Mouse (Mus musculus): ENCODE data around the gene Dcdc2b. TPM values are rescaled to one million over a fixed set of nuclear protein-coding genes. Genes with fewer than 3 reads are reported as not detected.
A peak's percentile ranks its signal among the peaks of the same experiment; 100 is the strongest.

The Dcdc2b gene
- polyA plus RNA-seq, 1 experiment, result 13.7 TPM

DNA sequence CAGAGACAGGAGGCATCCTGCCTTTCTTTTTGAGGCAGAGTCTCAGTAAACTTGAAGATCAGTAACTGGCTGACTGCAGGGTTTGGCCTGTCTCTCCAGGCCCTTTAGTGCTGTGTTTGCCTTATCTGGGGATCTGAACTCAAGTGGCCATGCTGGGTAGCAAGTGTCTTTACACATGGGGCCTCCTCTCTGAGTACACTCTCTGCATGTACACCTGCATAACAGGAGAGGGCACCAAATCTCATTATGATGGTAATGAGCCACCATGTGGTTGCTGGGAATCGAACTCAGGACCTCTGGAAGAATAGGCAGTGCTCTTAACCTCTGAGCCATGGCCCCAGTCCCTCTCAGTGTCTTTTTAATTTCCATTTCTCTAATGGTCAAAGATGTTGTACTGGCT, 31.8 kb downstream of the Dcdc2b start:
- no peak for DNase-seq (ENCODE audit: extremely low spot score in 1 of 2, low spot score in 1 of 2)

DNA sequence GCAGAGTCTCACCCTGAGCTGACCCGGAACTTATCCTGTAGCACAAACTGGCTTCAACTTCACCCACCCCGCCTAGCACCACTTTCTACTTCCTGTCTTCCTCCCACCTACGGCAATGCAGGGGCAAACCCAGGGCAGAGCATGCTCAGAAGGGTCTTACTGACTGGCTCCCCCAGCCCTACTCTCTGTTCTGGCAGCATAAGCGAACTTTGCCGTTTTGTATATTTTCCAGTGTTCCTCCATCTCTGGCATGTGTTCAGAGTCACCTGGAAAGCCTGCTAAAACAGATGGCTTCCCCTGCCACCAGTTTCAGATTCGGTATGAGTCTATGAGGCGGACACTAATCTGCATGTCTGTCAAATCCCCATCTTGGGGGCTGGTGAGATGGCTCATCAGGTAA, 33.7 kb downstream of the Dcdc2b start:
- no peak for DNase-seq (ENCODE audit: extremely low spot score in 1 of 2, low spot score in 1 of 2)

DNA sequence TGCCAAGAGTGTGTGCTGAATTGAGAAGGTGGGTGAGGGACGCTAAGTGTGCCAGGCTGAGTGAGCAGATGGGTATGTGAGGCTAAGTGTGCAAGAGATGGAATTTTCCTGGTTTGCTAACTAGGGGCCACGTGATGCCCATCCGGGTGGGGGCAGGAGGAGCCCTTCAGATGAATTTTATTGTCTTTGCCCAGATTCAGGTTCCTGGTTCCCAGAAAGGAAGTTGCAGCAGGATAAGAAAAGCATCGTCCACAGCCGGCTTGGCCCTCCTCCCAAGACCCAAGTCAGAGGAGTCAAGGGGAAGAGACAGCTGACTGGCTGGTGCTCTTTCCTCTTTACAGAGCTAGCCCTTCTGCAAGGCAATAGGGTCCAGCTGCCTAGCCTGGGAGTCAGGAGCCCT, 35.6 kb downstream of the Dcdc2b start, which contains the start of gene Fam167b:
Fam167b (minus strand) TSS at position 84 of the 400 bp plus-strand sequence.
- no peak for DNase-seq (ENCODE audit: extremely low spot score in 1 of 2, low spot score in 1 of 2)

DNA sequence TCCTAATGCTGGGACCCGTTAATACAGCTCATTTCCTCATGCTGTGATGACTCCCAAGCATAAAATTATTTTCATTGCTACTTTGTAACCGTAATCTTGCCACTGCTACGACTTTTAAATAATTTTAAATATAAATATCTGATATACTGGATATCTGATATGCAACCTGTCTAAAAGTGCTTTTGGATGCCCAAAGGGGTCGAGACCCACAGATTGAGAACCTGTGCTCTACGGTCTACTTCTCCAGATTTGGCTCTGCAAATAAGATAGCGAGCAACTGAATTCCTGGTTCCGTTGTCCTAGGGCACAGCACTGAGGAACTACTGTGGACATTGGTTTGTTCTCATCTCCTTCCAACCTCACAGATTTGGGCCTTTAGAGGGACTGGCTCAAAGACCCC, 36.4 kb downstream of the Dcdc2b start:
- no peak for DNase-seq (ENCODE audit: extremely low spot score in 1 of 2, low spot score in 1 of 2)

DNA sequence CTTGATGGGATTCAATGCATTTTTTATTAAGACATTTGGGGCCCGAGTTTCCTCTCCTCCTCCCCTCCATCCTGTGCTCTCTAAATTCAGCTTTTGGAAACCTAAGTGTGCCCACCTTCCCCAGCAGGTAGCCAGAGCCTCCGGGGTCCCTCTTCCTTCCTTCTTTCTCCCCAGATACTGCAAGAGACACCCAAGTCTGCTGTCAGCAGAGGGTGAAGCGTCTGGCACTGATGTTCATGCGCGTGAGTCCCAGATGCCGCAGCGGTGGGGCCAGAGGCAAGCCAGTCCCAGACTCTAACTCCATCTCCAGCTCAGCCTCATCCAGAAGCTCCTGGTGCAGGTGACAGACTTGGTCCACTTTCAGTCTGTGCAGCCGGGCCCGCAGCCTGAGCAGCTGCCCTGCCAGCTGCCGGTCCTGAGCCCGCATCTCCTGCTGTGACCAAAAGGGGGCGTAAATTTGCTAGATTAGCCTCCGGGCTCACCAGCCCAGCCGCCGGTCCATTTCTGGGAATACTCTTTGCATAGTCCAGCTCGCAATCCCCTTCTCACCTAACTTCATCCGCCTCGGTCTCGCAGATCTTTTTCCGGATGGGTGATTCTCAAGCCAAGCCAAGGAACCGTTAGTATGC, 37.1 kb downstream of the Dcdc2b start:
- peak in 1 of 2 experiments; percentile 67 for DNase-seq (ENCODE audit: extremely low spot score in 1 of 2, low spot score in 1 of 2)

DNA sequence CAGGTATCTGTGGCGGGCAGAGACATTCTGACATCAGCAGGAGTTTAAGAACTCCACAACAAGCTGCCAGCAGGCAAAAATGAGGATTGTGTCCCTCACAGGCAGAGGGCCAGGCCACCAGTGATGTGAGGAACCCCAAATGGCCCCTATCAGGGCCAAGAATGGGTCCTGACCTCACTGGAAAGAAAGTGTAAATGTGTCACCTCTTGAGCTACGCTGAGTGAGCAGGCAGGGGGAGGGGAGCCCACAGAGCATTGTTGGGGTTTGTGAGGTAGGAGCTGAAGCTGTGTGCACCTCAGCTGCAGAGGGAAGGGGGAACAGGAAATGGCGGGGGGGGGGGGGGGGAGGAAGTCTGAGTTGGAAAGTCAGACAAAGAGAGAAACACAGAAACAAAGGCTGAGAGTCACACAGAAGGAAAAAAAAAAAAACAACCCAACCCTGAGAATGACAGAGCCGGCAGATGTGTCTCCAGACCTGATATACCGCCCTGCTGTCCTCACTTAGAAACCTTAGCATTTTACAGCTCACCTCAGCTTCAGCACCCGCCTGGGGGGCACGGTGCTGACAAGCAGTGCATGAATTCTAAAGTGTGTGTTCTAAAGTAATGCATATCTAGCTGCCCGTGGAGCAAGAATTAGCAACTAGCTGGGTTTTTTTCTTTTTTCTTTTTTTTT, 38.7 kb downstream of the Dcdc2b start:
- DNase-seq (ENCODE audit: extremely low spot score in 1 of 2, low spot score in 1 of 2), result no peak

DNA sequence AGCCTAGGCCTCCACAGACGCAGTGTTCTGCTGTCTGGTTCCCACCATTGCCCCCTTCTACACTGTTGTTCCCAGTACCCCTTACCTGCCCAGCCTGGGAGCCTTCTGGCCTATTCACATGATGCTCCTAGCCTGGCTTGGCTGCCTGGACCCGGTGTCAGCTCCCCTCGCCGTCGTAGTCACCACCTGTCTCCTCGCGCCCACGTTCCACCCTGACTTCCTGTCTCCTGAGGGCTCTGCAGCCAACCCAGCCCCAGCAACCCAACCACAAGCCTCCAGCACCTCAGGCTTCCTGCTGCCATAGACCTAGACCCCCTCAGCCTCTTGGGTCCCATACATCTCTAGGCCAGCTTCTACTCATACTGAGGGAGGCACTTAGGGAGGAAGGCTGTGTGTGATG, 40.6 kb downstream of the Dcdc2b start, which contains the start of gene Lck:
Lck (minus strand) TSS at position 212 of the 400 bp plus-strand sequence.
- DNase-seq (ENCODE audit: extremely low spot score in 1 of 2, low spot score in 1 of 2), result no peak

DNA sequence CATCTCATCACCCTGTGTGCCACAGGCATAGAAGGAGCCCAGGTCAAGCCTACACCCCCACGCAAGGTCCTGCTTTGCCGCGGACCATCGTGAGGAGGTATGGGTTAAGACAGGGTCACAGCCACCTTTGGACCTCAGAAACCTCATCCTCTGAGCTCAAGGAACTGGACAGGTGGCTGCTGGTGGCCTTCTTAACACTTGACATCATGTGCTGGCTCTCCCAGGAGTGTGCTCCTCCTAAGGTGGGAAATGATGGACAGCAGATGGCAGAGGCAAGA, 41.0 kb downstream of the Dcdc2b start:
- DNase-seq (ENCODE audit: extremely low spot score in 1 of 2, low spot score in 1 of 2), result no peak

DNA sequence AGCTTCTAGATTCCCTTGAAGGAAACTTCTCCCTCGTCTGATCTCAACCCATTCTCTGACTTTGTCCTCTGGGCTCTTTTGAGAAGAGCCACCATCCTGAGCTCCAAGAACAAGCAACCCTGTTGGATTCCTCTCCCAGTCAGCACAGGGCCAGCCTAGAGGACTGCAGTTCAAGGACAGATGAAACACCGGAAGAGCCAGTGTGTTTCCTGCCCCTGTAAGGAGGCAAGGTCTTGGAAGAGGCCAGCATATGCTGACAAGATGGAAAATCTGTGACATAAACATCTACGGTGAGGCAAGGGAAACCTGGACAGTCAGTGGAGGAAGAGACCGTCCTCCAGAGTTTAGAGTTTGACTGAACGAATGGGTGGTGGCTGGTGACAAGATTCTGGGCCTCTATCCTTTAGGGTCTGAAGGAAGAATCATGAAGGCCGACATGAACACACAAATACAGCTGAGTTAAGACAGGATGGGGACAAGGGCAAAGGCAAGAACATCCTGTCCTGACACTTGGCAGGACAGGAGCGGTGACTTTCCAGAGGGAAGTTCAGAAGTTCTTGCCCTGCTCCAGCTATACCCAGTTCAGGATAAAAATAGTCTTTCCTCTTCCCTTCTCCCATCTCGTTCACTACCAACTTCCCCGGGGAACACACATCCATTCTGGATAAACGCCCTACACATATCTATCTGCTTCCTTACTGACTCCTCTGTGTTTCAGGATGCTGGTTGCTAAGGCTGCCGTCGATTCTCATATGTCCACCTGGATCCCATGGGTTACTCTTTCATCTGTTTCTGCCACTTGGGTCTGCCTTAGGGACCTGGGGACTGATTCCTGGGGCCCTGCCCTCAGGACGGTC, 41.6 kb downstream of the Dcdc2b start:
- no peak for DNase-seq (ENCODE audit: extremely low spot score in 1 of 2, low spot score in 1 of 2)

DNA sequence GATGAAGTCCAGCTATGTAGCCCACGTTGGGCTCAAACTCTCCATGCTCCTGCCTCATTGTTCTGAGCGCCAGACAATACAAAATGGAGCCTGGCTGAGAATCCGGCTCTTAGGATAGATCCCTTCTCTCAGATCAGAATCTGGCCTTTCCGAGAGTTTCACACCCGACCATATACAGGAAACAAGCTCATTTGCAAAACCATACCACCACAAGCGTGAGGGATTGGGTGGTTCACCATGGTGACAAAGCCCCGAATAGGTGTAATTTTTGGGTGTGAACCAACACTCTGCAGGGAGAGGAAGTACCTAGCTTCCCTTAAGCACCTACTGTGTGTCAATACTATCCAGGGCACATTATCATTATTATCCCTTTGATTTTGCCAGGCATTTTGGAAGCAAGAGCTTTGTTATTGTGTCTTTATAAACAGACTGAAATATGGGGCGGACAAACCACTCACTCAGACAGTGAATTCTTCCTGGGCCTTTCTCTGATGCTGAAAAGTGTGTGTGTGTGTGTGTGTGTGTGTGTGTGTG, 42.4 kb downstream of the Dcdc2b start:
- DNase-seq (ENCODE audit: extremely low spot score in 1 of 2, low spot score in 1 of 2), result no peak

DNA sequence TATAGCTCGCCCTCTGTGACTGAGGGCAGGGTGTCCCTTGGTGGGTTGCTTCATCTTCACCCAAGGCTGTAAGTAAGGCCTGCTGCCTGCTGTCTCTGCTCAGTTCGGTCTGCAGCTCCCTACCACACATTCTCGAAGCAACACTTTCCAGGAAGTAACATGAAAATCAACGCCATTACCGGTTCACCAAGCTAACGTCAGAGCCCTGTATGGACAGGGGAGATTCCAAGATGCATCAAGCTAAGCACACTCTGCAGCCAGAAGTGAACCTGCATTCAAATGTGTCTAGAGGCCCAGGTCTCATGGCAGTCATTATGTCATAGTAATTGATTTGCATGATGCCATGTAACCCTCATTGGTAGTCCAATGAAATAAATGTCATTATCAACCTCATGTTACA, 44.0 kb downstream of the Dcdc2b start:
- DNase-seq (ENCODE audit: extremely low spot score in 1 of 2, low spot score in 1 of 2), result no peak

DNA sequence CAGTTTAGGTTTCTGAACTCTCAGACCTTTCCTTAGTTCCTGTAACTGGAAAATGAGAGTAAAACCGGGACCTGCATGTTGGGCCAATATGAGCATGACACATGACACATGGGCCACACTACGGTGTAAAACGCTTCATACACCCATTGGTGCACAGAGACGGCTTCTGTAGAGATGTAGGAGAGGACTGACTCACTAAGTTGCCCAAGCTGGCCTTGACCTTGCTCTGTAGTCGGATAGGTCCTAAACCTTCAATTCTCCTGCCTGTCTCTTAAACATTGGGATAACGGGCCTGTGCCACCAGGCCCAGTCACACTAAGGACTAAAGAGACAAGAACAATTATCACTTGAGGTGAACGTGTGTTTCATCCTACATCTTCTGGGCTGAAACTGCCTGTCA, 45.7 kb downstream of the Dcdc2b start:
- no peak for DNase-seq (ENCODE audit: extremely low spot score in 1 of 2, low spot score in 1 of 2)

DNA sequence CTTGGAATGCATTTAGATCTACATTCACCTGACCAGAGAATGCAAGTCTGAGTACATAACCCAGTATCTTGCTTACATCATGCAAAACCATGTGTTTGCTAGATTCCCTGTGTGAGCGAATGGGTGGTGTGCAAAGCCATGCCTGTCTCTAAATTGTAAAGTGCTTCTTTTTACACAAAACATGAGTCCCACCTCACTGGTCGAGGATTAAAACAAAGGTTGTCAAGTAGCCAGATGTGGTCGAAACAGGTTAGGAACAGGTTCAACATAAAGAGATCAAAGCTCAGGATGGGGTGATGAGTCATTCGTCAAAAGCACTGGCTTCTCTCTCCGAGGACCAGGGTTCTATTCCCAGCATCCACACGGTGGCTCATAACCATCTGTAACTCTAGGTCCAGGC, 48.9 kb downstream of the Dcdc2b start:
- DNase-seq (ENCODE audit: extremely low spot score in 1 of 2, low spot score in 1 of 2), result no peak

DNA sequence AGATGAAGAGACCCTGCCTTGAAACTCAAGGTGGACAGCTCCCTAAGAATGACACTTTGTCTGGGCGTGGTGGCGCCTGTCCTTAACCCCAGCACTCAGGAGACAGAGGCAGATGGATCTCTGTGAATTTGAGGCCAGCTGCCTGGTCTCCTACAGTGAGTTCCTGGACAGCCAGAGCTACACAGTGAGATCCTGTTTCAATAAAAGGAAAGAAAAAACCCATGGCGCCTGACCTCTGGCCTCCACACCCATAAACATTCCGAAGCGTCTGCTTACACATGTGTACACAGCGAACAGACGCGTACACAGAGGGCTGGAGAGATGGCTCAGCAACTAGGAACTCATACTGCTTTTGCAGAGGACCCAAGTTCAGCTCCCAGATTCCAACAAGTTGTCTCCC, 50.3 kb downstream of the Dcdc2b start:
- DNase-seq (ENCODE audit: extremely low spot score in 1 of 2, low spot score in 1 of 2), result no peak

DNA sequence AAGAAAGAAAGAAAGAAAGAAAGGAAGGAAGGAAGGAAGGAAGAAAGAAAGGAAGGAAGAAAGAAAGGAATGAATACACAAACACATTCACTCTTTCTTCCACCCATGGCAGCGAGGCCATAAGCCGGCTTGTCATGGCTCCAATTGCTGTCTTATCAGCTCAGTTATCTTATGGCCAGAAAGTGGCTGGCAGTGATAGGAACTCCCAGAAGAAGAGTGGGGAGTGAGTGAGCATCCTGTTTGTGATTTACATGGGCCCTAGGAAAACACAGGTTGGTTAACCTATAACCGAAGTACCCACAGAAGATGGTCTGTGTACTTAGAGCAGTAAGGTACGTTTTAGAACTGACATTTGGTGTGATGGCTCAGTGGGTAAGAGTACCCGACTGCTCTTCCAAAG, 52.9 kb downstream of the Dcdc2b start:
- no peak for DNase-seq (ENCODE audit: extremely low spot score in 1 of 2, low spot score in 1 of 2)

Other genes starting within 250 kb of the Dcdc2b start
- 8.5 and 9.2 TPM in 2 replicates for gene Zbtb8a, start 236.1 kb downstream of the Dcdc2b start, polyA plus RNA-seq (2012; rRNA removed)
- 2.0 and 2.6 TPM in 2 replicates for gene Zbtb8b, start 173.4 kb downstream of the Dcdc2b start, polyA plus RNA-seq (2012; rRNA removed)
- 36.5 and 37.9 TPM in 2 replicates for gene Bsdc1, start 152.7 kb downstream of the Dcdc2b start, polyA plus RNA-seq (2012; rRNA removed)
- 0.11 and 0.26 TPM in 2 replicates for gene Tssk3, start 123.2 kb downstream of the Dcdc2b start, polyA plus RNA-seq (2012; rRNA removed)
- gene Fam229a, start 123.1 kb downstream of the Dcdc2b start, polyA plus RNA-seq (2012; rRNA removed), result 1.2 and 1.6 TPM in 2 replicates
- 233 TPM in 2 replicates for gene Marcksl1, start 100.7 kb downstream of the Dcdc2b start, polyA plus RNA-seq (2012; rRNA removed)
- 61.8 and 70.6 TPM in 2 replicates for gene Hdac1, start 71.5 kb downstream of the Dcdc2b start, polyA plus RNA-seq (2012; rRNA removed)
- 3.4 and 3.9 TPM in 2 replicates for gene Lck, start 40.6 kb downstream of the Dcdc2b start, polyA plus RNA-seq (2012; rRNA removed)
- 0.84 and 1.4 TPM in 2 replicates for gene Fam167b, start 35.7 kb downstream of the Dcdc2b start, polyA plus RNA-seq (2012; rRNA removed)
- gene Eif3i, start 13.6 kb downstream of the Dcdc2b start, polyA plus RNA-seq (2012; rRNA removed), result 215 and 219 TPM in 2 replicates
- 139 and 143 TPM in 2 replicates for gene Tmem234, start 13.6 kb downstream of the Dcdc2b start, polyA plus RNA-seq (2012; rRNA removed)
- 32.0 and 34.9 TPM in 2 replicates for gene Iqcc, start 4.8 kb upstream of the Dcdc2b start, polyA plus RNA-seq (2012; rRNA removed)
- 105 and 107 TPM in 2 replicates for gene Ccdc28b, start 9.7 kb upstream of the Dcdc2b start, polyA plus RNA-seq (2012; rRNA removed)
- 31.9 and 36.2 TPM in 2 replicates for gene Txlna, start 26.8 kb upstream of the Dcdc2b start, polyA plus RNA-seq (2012; rRNA removed)
- 43.6 and 49.5 TPM in 2 replicates for gene Kpna6, start 58.5 kb upstream of the Dcdc2b start, polyA plus RNA-seq (2012; rRNA removed)
- 19.9 and 21.1 TPM in 2 replicates for gene Tmem39b, start 82.6 kb upstream of the Dcdc2b start, polyA plus RNA-seq (2012; rRNA removed)
- gene Khdrbs1, start 128.0 kb upstream of the Dcdc2b start, polyA plus RNA-seq (2012; rRNA removed), result 52.0 and 53.0 TPM in 2 replicates
- gene Ptp4a2, start 197.0 kb upstream of the Dcdc2b start, polyA plus RNA-seq (2012; rRNA removed), result 77.1 and 82.1 TPM in 2 replicates